Mouse (Mus musculus) hindbrain, postnatal 0 days (tissue): ENCODE data around the gene Smim9. TPM values are rescaled to one million over a fixed set of nuclear protein-coding genes. Genes with fewer than 3 reads are reported as not detected.

Experiments used
- ATAC-seq: fragments of 200-750 bp; cut with Nextera tagmentation; 2 replicates; pipeline ENCODE4 v1.8.0; 2017; ENCODE audit warnings: mild to moderate bottlenecking, moderate TSS enrichment, moderate library complexity
- DNase-seq: peaks from one replicate; pipeline ENCODE4 v3.0.0-alpha.2; 2015; ENCODE audit warnings: low spot score
- H3K27ac ChIP-seq: fragments of 300-500 bp; sonication (generic); 2 replicates; pipeline ENCODE4 v1.5.1; 2014; ENCODE audit warnings: mild to moderate bottlenecking
- H3K27me3 ChIP-seq: fragments of 300-500 bp; sonication (generic); 2 replicates; pipeline ENCODE4 v1.6.1; 2014; ENCODE audit warnings: low read length, mixed read lengths; ENCODE audit not compliant: insufficient read depth
- H3K36me3 ChIP-seq: fragments of 300-500 bp; sonication (generic); 2 replicates; pipeline ENCODE4 v1.6.1; 2014; ENCODE audit warnings: low read length, mixed read lengths; ENCODE audit not compliant: insufficient read depth
- H3K4me1 ChIP-seq: fragments of 300-500 bp; sonication (generic); 2 replicates; pipeline ENCODE4 v1.6.1; 2014; ENCODE audit warnings: antibody characterized with exemption, low read length, mixed read lengths; ENCODE audit not compliant: insufficient read depth
- H3K4me2 ChIP-seq: fragments of 300-500 bp; sonication (generic); 2 replicates; pipeline ENCODE4 v1.6.1; 2014; ENCODE audit warnings: low read depth, mild to moderate bottlenecking, low read length, moderate library complexity, mixed read lengths
- H3K4me3 ChIP-seq: fragments of 300-500 bp; sonication (generic); 2 replicates; pipeline ENCODE4 v1.5.1; 2014; ENCODE audit warnings: low read length
- H3K9ac ChIP-seq: fragments of 300-500 bp; sonication (generic); replicated peaks from 2 replicates; pipeline ENCODE4 v1.6.1; 2014; ENCODE audit warnings: mild to moderate bottlenecking, low read length, moderate library complexity, mixed read lengths
- H3K9me3 ChIP-seq: fragments of 300-500 bp; sonication (generic); 2 replicates; pipeline ENCODE4 v1.6.1; 2016; ENCODE audit warnings: low read length, mixed read lengths
- CTCF ChIP-seq: IDR thresholded peaks from 2 replicates; pipeline ENCODE4 v1.5.1; 2016; ENCODE audit warnings: antibody characterized with exemption, control low read depth, low read depth
- WGBS: fragments of 180-500 bp; shearing (Covaris S2); extraction: QIAGEN DNeasy Blood & Tissue Kit; methylation state at CpG from one replicate; pipeline ENCODE4 v1.1.7; 2014; 5-methylcytosine and 5-hydroxymethylcytosine counted together
- polyA plus RNA-seq: library from polyadenylated mRNA; unstranded; fragments of >200 nt; fragmentation: Nextera tagmentation; extraction: Ambion mirVana; gene quantifications from 2 replicates; pipeline ENCODE4 v1.2.1, GENCODE M21; 2015
- total RNA-seq: library from RNA; depleted of rRNA; stranded (reverse); fragments of >200 nt; gene quantifications from 2 replicates; pipeline ENCODE4 v1.2.3, GENCODE M21; 2014

Smim9 gene
- total and polyA plus RNA-seq, 2 experiments from 2014 or later, result not detected

- Histone ChIP-seq H3K27me3 (no peaks in the 10 kb centered on the region), H3K27ac (no peak overlapping the region), H3K9me3 (no peaks in the 10 kb centered on the region), H3K9ac (no peak overlapping the region), H3K4me1 (no peaks in the 10 kb centered on the region), H3K36me3 (no peaks in the 10 kb centered on the region), H3K4me2 (no peak overlapping the region), H3K4me3 (no peak overlapping the region)
- DNase-seq, result no peak
- ATAC-seq, result no peak
- TF ChIP-seq CTCF, result no peak
- WGBS, result 80% methylated on average over 2 of the region's 2 CpGs
Measured at GRCm38 (mm10) chrX:75137729-75138128, 25.8 kb downstream of the Smim9 start.

- Histone ChIP-seq H3K9me3 (no peaks in the 10 kb centered on the region), H3K4me3 (no peak overlapping the region), H3K36me3 (no peaks in the 10 kb centered on the region), H3K27me3 (no peaks in the 10 kb centered on the region), H3K4me1 (no peaks in the 10 kb centered on the region), H3K4me2 (no peak overlapping the region), H3K27ac (no peak overlapping the region), H3K9ac (no peak overlapping the region)
- TF ChIP-seq CTCF, result no peak
- no peak for DNase-seq
- no peak for ATAC-seq
Measured at GRCm38 (mm10) chrX:75136938-75137337, 26.6 kb downstream of the Smim9 start.

- Histone ChIP-seq H3K27ac (peak within 1 kb of the TSS; percentile 60), H3K4me2 (peak within 1 kb of the TSS; percentile 62), H3K4me3 (peak within 1 kb of the TSS; percentile 48), H3K4me1 (no peaks in the 10 kb centered on the region), H3K36me3 (no peaks in the 10 kb centered on the region), H3K9me3 (no peaks in the 10 kb centered on the region), H3K27me3 (no peaks in the 10 kb centered on the region), H3K9ac (peak within 1 kb of the TSS; percentile 58)
- WGBS, result 29% methylated on average over 36 of the region's 36 CpGs
- ATAC-seq (peak; percentile 99), DNase-seq (peak; percentile 83)
- no peak for TF ChIP-seq CTCF
Measured at GRCm38 (mm10) chrX:75130467-75131160, 33.0 kb downstream of the Smim9 start, which contains the start of gene Mpp1. Gene Mpp1 (minus strand): TSS chrX:75131016.

DNA sequence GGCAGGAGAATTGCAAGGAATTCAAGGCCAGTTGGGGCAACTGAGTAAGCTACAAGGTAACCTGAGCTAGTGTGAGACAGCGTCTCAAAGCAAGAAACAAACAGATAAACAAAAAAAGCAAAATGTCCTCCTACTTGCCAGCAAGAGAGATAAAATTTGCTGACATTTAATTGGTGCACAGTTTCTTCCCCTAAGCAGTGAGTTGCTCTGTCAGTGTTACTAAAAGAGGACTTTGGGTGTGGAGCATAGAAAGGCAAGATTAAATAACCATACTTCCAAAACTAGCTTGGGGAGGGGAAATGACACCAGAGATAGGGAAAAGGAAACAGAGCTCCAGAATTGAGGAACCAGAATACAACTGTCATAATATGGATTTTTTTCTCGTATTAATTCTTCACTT lies 34.1 kb downstream of the Smim9 start:
- Histone ChIP-seq H3K9me3 (no peaks in the 10 kb centered on the region), H3K36me3 (no peaks in the 10 kb centered on the region), H3K9ac (no peak overlapping the region), H3K4me2 (peak overlapping the region; percentile 62; the same call in 1 of the 2 replicates), H3K4me1 (no peaks in the 10 kb centered on the region), H3K27ac (no peak overlapping the region), H3K4me3 (no peak overlapping the region), H3K27me3 (no peaks in the 10 kb centered on the region)
- ATAC-seq (no peak), DNase-seq (no peak)
- 66% methylated on average over 2 of the region's 2 CpGs for WGBS
- TF ChIP-seq CTCF, result no peak

- ATAC-seq (no peak), DNase-seq (no peak)
- Histone ChIP-seq H3K27me3 (no peaks in the 10 kb centered on the region), H3K4me1 (no peaks in the 10 kb centered on the region), H3K36me3 (no peaks in the 10 kb centered on the region), H3K9ac (no peak overlapping the region), H3K4me3 (no peak overlapping the region), H3K4me2 (no peak overlapping the region), H3K9me3 (no peaks in the 10 kb centered on the region), H3K27ac (no peak overlapping the region)
- TF ChIP-seq CTCF, result no peak
Measured at GRCm38 (mm10) chrX:75128333-75128980, 35.1 kb downstream of the Smim9 start.

GRCm38 (mm10) chrX:75126893-75127292 lies 36.7 kb downstream of the Smim9 start:
- Histone ChIP-seq H3K9ac (no peak overlapping the region), H3K4me2 (no peak overlapping the region), H3K27me3 (no peaks in the 10 kb centered on the region), H3K4me3 (no peak overlapping the region), H3K36me3 (no peaks in the 10 kb centered on the region), H3K9me3 (no peaks in the 10 kb centered on the region), H3K27ac (no peak overlapping the region), H3K4me1 (no peaks in the 10 kb centered on the region)
- TF ChIP-seq CTCF, result no peak
- DNase-seq (no peak), ATAC-seq (no peak)

- no peak for ATAC-seq
- TF ChIP-seq CTCF, result no peak
- DNase-seq, result no peak
- Histone ChIP-seq H3K4me1 (no peaks in the 10 kb centered on the region), H3K9me3 (no peaks in the 10 kb centered on the region), H3K4me3 (no peak overlapping the region), H3K36me3 (no peaks in the 10 kb centered on the region), H3K9ac (no peak overlapping the region), H3K4me2 (no peak overlapping the region), H3K27me3 (no peaks in the 10 kb centered on the region), H3K27ac (no peak overlapping the region)
- WGBS, result 86% methylated on average over 3 of the region's 3 CpGs
Measured at GRCm38 (mm10) chrX:75125606-75126005, 38.0 kb downstream of the Smim9 start.
